Mouse (Mus musculus): ENCODE data around the gene Traf3ip1. TPM values are rescaled to one million over a fixed set of nuclear protein-coding genes. Genes with fewer than 3 reads are reported as not detected.
A peak's percentile ranks its signal among the peaks of the same experiment; 100 is the strongest.

The Traf3ip1 gene
- total RNA-seq, 2 experiments from 2014 or later = 3.3 to 4.1 TPM

- Histone ChIP-seq H3K4me3 (no peak overlapping the region), H3K27ac (no peak overlapping the region)
- intact Hi-C loops (cut with DNase I) = no loop called here
- DNase-seq = peak; percentile 33
- no peak for TF ChIP-seq CTCF (IDR thresholded peaks at IDR 0.05)
These were observed 31.4 kb downstream of the Traf3ip1 start for GRCm38 (mm10) chr1:91525838-91526237.

GRCm38 (mm10) chr1:91530166-91530565 lies 35.7 kb downstream of the Traf3ip1 start:
- H3K27ac ChIP-seq = no peak overlapping the region
- intact Hi-C loops (cut with DNase I) = no loop called here
- DNase-seq = no peak
- H3K4me3 ChIP-seq = no peak overlapping the region
- no peak for TF ChIP-seq CTCF (IDR thresholded peaks at IDR 0.05)

- no peak for TF ChIP-seq CTCF (IDR thresholded peaks at IDR 0.05)
- intact Hi-C loops (cut with DNase I) = no loop called here
- DNase-seq = no peak
- H3K27ac ChIP-seq = no peak overlapping the region
- no peak overlapping the region for H3K4me3 ChIP-seq
These were observed 37.8 kb downstream of the Traf3ip1 start for GRCm38 (mm10) chr1:91532243-91532642.

GRCm38 (mm10) chr1:91532892-91533291 lies 38.4 kb downstream of the Traf3ip1 start:
- TF ChIP-seq CTCF (IDR thresholded peaks at IDR 0.05) = no peak
- DNase-seq = no peak
- Histone ChIP-seq H3K27ac (no peak overlapping the region), H3K4me3 (no peak overlapping the region)
- intact Hi-C loops (cut with DNase I) = no loop called here

- Histone ChIP-seq H3K27ac (no peak overlapping the region), H3K4me3 (no peak overlapping the region)
- DNase-seq = no peak
- intact Hi-C loops (cut with DNase I) = no loop called here
- no peak for TF ChIP-seq CTCF (IDR thresholded peaks at IDR 0.05)
These were observed 39.0 kb downstream of the Traf3ip1 start for GRCm38 (mm10) chr1:91533483-91533882.

GRCm38 (mm10) chr1:91533961-91534723 lies 39.7 kb downstream of the Traf3ip1 start:
- TF ChIP-seq CTCF (IDR thresholded peaks at IDR 0.05) = peak; percentile 7; the same call in 1 of the 2 replicates
- intact Hi-C loops (cut with DNase I) = no loop called here
- no peak overlapping the region for H3K4me3 ChIP-seq
- DNase-seq = no peak
- H3K27ac ChIP-seq = no peak overlapping the region

GRCm38 (mm10) chr1:91537786-91538569 lies 43.5 kb downstream of the Traf3ip1 start:
- no peak for DNase-seq
- H3K27ac ChIP-seq = no peak overlapping the region
- intact Hi-C loops (cut with DNase I) = no loop called here
- H3K4me3 ChIP-seq = no peak overlapping the region
- TF ChIP-seq CTCF (IDR thresholded peaks at IDR 0.05) = no peak

GRCm38 (mm10) chr1:91538570-91538929 lies 44.1 kb downstream of the Traf3ip1 start:
- intact Hi-C loops (cut with DNase I) = no loop called here
- TF ChIP-seq CTCF (IDR thresholded peaks at IDR 0.05) = no peak
- H3K4me3 ChIP-seq = no peak overlapping the region
- H3K27ac ChIP-seq = no peak overlapping the region
- DNase-seq = no peak

- Histone ChIP-seq H3K4me3 (peak overlapping the region; percentile 96), H3K27ac (no peak overlapping the region; the same call in 1 of the 2 replicates)
- no peak for DNase-seq
- TF ChIP-seq CTCF (IDR thresholded peaks at IDR 0.05) = no peak
- intact Hi-C loops (cut with DNase I) = no loop called here
These were observed 44.8 kb downstream of the Traf3ip1 start for GRCm38 (mm10) chr1:91539246-91539645.

GRCm38 (mm10) chr1:91539704-91540270 lies 45.3 kb downstream of the Traf3ip1 start:
- DNase-seq = peak; percentile 39
- Histone ChIP-seq H3K27ac (peak overlapping the region; percentile 92), H3K4me3 (peak overlapping the region; percentile 96)
- no peak for TF ChIP-seq CTCF (IDR thresholded peaks at IDR 0.05)
- intact Hi-C loops (cut with DNase I) = no loop called here

GRCm38 (mm10) chr1:91540271-91540826 lies 45.9 kb downstream of the Traf3ip1 start, which contains the start of gene Asb1:
TSS of gene Asb1 (plus strand) at chr1:91540544.
- peak; percentile 21 for TF ChIP-seq CTCF (IDR thresholded peaks at IDR 0.05)
- intact Hi-C loops (cut with DNase I) = no loop called here
- peak within 1 kb of the TSS; percentile 92 for H3K27ac ChIP-seq
- peak; percentile 97 for DNase-seq
- H3K4me3 ChIP-seq = peak within 1 kb of the TSS; percentile 96

GRCm38 (mm10) chr1:91541042-91541592 lies 46.7 kb downstream of the Traf3ip1 start:
- TF ChIP-seq CTCF (IDR thresholded peaks at IDR 0.05) = no peak
- peak; percentile 36 for DNase-seq
- H3K4me3 ChIP-seq = peak overlapping the region; percentile 96
- intact Hi-C loops (cut with DNase I) = no loop called here
- H3K27ac ChIP-seq = peak overlapping the region; percentile 92
